Mouse (Mus musculus) neutrophil, adult 83 days (primary cell): ENCODE measurements around the gene 1700066M21Rik. TPM values are rescaled to one million over a fixed set of nuclear protein-coding genes. Genes with fewer than 3 reads are reported as not detected.

ENCODE experiments used
- total RNA-seq, 2 experiments: library from RNA; stranded (reverse); gene quantifications; one replicate each; pipeline ENCODE4 v1.2.4; 2023

The 1700066M21Rik gene
- total RNA-seq, result 1 to 10 TPM; 4.3 to 5.4 TPM

DNA sequence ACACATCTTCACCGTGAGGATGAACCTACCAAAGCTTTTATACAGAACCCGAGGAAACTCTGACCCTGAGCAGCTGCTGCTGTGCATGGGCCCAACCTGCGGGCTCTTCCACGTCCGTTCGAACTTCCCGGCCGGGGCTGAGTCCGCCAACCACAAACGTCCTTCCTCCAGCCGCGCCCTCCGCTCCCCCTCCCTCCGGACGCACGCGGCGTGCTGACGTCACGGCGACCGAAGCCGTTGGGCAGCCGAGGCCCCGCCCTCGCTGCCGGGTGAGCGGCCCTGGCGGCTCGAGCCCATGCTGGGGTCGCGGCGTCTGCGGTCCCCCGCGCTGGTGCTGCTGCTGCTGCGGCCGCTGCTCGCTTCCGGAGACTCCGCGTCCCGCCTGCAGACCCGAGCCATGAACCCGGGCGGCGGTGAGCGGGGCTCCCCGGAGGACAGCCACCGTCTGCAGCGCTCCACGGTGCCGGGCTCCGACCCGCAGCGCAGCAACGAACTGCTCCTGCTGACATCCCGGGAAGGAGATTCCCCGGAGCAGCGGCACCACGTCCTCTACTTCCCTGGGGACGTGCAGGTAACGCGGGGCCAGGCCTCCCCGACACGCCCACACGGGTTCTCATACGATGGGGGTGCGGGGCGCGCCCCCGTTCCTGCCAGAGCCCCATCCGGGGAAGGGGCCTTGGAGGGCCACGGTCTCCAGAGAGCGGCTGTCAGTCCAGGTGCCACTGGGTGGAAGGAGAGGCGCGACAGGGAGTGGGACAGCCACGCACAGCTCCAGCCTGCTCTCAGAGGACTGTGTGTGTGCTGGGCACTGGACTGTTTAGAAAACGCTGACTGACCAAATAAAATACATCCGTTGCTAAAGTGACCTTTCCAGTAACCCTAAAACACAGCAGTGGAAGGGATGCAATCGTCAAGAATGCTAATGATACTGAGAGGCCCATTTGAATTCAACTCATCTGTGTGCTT lies at the start of gene 1700066M21Rik:
TSS of gene 1700066M21Rik (plus strand) at position 245 of the 966 bp plus-strand sequence.

DNA sequence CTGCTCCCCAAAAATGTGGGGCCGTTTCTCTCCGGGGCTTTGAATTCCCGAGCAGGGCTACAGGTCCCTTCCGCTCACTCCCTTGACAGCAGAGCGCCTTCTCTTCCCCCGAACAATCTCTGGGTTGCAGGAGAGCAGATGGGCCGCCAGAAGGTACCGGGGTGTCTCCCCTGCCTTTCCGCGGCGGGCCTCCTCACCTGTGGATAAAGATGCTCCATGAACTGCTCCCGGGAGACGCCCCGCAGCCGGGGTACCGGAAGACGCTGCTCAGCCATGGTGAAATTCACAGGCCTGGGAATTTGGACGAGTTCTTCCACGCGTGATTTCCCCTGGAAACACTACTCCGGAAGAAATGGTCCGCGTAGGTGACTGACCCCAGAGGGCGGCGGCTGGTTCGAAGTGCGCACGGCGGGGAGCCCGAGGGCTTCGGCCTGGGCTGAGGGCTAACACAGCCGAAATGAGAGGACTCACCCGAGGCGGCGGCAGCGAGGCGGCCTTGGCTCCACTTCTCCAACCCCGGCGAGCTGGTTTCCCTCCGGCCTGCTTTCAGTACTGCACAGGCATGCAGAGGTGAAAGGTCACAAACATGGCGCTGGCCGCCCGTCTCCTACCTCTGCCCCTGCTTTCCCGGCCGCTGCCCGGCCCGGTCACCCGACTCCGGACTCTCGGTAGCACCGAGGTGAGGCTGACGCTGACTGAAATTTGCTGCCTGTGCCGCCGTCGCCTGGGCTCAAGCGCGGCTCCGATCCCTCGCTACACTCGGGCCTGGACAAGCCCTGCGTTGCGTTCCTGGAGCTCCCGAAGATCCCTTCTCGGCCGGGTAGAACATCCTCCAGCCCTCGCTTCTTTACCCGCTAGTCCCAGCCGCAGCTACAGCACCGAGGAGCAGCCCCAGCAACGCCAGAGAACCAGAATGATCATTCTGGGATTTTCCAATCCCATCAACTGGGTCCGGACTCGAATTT lies 29.0 kb downstream of the 1700066M21Rik start, which contains the start of the genes Maip1 and Tyw5:
TSS of gene Maip1 (plus strand) at position 142 of the 965 bp plus-strand sequence.
TSS of gene Tyw5 (minus strand) at position 915 of the 965 bp plus-strand sequence.

Other genes with a start within 250 kb of the 1700066M21Rik start
- gene Maip1, start 28.7 kb downstream of the 1700066M21Rik start, total RNA-seq, result 1 to 10 TPM; 4.1 to 4.6 TPM
- gene Tyw5, start 29.5 kb downstream of the 1700066M21Rik start, total RNA-seq, result 10 to 100 TPM in 1 of 2 experiments, 1 to 10 TPM in 1; 8.4 to 11.3 TPM